Mouse (Mus musculus): Measurements from ENCODE around the gene Slc8a3. TPM values are rescaled to one million over a fixed set of nuclear protein-coding genes. Genes with fewer than 3 reads are reported as not detected.

Gene Slc8a3
- polyA plus RNA-seq, 1 experiment from 2014 or later: 0.27 TPM

DNA sequence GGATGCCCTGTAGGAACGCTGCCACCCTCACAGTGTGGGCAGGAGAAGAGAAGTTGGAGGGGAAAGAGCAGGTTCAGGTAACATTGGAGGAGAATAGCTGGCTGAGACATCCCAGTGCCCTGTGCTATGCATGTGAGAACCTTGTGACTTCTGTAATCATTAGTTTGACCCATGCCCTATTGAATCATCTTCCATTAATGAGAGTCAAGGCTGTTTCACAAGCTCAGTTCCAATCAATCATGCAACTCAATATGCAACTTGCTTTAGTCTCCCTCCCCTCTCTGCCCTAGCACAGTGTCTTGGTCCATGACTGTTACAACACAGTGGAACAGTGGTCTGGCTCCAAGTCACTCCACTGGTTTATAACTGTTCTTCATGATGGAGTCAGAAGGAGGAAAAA lies 143.3 kb downstream of the Slc8a3 start:
- H3K27me3 ChIP-seq (ENCODE audit: insufficient read depth, low read length): no peaks in the 10 kb centered on the region
- no peaks in the 10 kb centered on the region for H3K36me3 ChIP-seq (ENCODE audit: insufficient read depth, low read length)
- H3K4me1 ChIP-seq (ENCODE audit: insufficient read depth, low read length): no peaks in the 10 kb centered on the region
- no peak for ATAC-seq (ENCODE audit: low FRiP score, low TSS enrichment)
- H3K9ac ChIP-seq (replicated peaks; ENCODE audit: low read length): no peak overlapping the region
- WGBS: 76% methylated on average over 1 of the region's 1 CpGs
- no peak overlapping the region for H3K27ac ChIP-seq (ENCODE audit: low read length)
- H3K9me3 ChIP-seq (ENCODE audit: low read length): no peaks in the 10 kb centered on the region
- no peak overlapping the region for H3K4me2 ChIP-seq (replicated peaks; ENCODE audit: low read depth, low read length)
- H3K4me3 ChIP-seq (ENCODE audit: low read length): no peak overlapping the region

DNA sequence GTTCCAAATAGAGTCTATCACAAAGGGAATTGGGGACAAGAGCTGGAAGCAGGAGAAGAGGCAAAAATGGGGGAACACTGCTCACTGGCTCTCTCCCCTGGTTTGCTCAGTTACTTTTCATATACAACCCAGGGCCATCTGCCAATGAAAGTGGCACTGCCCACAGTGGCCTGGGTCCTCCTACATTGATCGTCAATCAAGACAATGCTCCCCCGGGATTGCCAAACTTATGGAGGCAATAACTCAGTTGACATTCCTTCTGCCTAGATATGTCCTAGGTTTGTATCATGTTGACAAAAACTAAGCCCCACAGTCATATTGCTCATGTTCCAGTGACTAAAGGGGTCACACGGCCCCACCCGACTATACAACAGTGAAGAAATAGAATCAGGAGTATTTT lies 144.0 kb downstream of the Slc8a3 start:
- Histone ChIP-seq H3K4me2 (replicated peaks; ENCODE audit: low read depth, low read length) (no peak overlapping the region), H3K36me3 (ENCODE audit: insufficient read depth, low read length) (no peaks in the 10 kb centered on the region), H3K9me3 (ENCODE audit: low read length) (no peaks in the 10 kb centered on the region), H3K4me1 (ENCODE audit: insufficient read depth, low read length) (no peaks in the 10 kb centered on the region), H3K27me3 (ENCODE audit: insufficient read depth, low read length) (no peaks in the 10 kb centered on the region), H3K4me3 (ENCODE audit: low read length) (no peak overlapping the region), H3K9ac (replicated peaks; ENCODE audit: low read length) (no peak overlapping the region), H3K27ac (ENCODE audit: low read length) (no peak overlapping the region)
- no peak for ATAC-seq (ENCODE audit: low FRiP score, low TSS enrichment)
- 88% methylated on average over 4 of the region's 4 CpGs for WGBS

DNA sequence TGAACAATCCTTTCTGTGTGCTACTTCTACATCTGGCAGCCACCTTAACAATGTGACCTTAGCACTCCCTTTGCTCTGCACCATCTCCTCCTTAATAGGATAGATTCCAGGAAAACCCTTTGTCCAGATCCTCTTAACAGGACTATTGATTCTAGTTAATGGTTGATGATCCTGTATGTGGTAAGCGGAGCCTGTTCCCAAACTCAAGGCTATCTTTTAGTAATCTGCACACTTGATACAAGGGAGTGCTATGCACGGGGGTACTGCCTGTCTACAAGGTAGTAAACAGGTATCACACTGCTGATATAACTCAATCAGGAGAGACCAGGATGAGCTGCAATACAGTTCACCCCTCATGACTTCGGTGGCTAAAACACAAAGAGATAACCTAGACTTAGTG lies 144.6 kb downstream of the Slc8a3 start:
- no peak overlapping the region for H3K4me2 ChIP-seq (replicated peaks; ENCODE audit: low read depth, low read length)
- H3K27me3 ChIP-seq (ENCODE audit: insufficient read depth, low read length): no peaks in the 10 kb centered on the region
- H3K4me1 ChIP-seq (ENCODE audit: insufficient read depth, low read length): no peaks in the 10 kb centered on the region
- no peak overlapping the region for H3K9ac ChIP-seq (replicated peaks; ENCODE audit: low read length)
- H3K27ac ChIP-seq (ENCODE audit: low read length): no peak overlapping the region
- 80% methylated on average over 3 of the region's 3 CpGs for WGBS
- no peaks in the 10 kb centered on the region for H3K9me3 ChIP-seq (ENCODE audit: low read length)
- no peaks in the 10 kb centered on the region for H3K36me3 ChIP-seq (ENCODE audit: insufficient read depth, low read length)
- no peak overlapping the region for H3K4me3 ChIP-seq (ENCODE audit: low read length)
- ATAC-seq (ENCODE audit: low FRiP score, low TSS enrichment): no peak

DNA sequence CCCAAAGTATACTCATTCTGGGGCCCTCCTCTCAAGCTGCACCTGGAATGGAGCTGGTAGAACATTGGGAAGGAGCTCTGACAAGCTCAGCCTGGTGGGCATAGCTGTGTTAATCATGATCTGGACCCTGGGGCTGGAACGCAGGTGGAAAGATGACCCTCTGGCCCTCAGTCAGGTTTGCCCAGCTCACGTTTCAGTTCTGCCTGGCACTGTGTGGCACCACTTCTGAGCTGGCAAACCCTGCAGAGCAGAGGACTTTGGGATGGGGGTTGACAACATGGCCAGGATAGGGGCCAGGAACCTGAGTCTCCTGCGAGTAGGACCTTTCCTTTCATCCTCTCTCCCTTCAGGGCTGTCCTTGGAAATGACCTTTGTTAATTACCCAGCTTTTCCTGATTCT lies 146.3 kb downstream of the Slc8a3 start:
- no peaks in the 10 kb centered on the region for H3K9me3 ChIP-seq (ENCODE audit: low read length)
- no peak for ATAC-seq (ENCODE audit: low FRiP score, low TSS enrichment)
- no peaks in the 10 kb centered on the region for H3K4me1 ChIP-seq (ENCODE audit: insufficient read depth, low read length)
- no peak overlapping the region for H3K27ac ChIP-seq (ENCODE audit: low read length)
- H3K36me3 ChIP-seq (ENCODE audit: insufficient read depth, low read length): no peaks in the 10 kb centered on the region
- 60% methylated on average over 3 of the region's 3 CpGs for WGBS
- H3K4me2 ChIP-seq (replicated peaks; ENCODE audit: low read depth, low read length): no peak overlapping the region
- no peaks in the 10 kb centered on the region for H3K27me3 ChIP-seq (ENCODE audit: insufficient read depth, low read length)
- H3K4me3 ChIP-seq (ENCODE audit: low read length): no peak overlapping the region
- no peak overlapping the region for H3K9ac ChIP-seq (replicated peaks; ENCODE audit: low read length)

DNA sequence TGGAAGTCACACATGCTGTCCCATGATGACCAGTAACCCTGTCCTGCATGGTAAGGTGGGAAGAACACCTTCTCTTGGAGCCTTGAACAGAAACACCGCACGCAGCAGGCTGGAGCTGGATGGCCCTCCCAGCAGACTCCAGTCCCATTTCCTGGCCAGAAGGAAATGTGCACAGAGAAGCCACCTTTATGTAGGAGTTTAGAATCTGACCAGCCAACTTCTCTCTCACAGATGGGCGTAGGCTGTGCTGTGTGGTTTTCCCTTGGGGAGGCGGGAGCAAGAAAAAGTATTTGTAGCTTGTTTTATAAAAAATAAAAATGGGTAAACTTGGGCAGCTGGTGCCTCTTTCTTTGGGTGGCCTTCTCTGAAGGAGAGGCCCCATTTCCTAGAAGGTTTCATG lies 146.9 kb downstream of the Slc8a3 start:
- H3K9me3 ChIP-seq (ENCODE audit: low read length): no peaks in the 10 kb centered on the region
- no peaks in the 10 kb centered on the region for H3K4me1 ChIP-seq (ENCODE audit: insufficient read depth, low read length)
- 89% methylated on average over 4 of the region's 4 CpGs for WGBS
- no peak overlapping the region for H3K4me3 ChIP-seq (ENCODE audit: low read length)
- H3K27ac ChIP-seq (ENCODE audit: low read length): no peak overlapping the region
- H3K27me3 ChIP-seq (ENCODE audit: insufficient read depth, low read length): 0 out of 2 replicates have a peak, but pooled peaks cover 3% of the 10 kb centered on the region
- H3K4me2 ChIP-seq (replicated peaks; ENCODE audit: low read depth, low read length): no peak overlapping the region
- ATAC-seq (ENCODE audit: low FRiP score, low TSS enrichment): no peak
- H3K9ac ChIP-seq (replicated peaks; ENCODE audit: low read length): no peak overlapping the region
- no peaks in the 10 kb centered on the region for H3K36me3 ChIP-seq (ENCODE audit: insufficient read depth, low read length)

DNA sequence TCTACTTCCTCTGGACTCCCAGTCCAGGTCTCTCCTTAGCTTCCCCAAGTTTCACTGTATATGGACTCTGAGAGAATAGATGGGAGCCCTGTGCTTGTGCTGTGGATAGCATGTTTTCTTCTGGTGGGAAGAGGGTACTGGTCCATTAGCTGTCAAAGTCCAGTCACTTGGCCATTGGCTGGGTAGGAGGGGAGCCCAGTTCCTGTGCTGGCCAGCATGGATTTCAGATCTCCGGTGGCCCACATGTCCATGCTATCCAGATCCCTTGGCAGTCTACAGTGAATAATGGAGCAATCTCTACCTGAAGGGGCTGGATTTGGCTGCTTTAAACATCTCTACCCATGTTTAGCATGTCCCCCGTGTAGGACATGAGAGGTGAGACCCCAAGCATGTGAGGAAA lies 148.0 kb downstream of the Slc8a3 start:
- ATAC-seq (ENCODE audit: low FRiP score, low TSS enrichment): no peak
- H3K9ac ChIP-seq (replicated peaks; ENCODE audit: low read length): no peak overlapping the region
- H3K27me3 ChIP-seq (ENCODE audit: insufficient read depth, low read length): 0 out of 2 replicates have a peak, but pooled peaks cover 3% of the 10 kb centered on the region
- H3K4me1 ChIP-seq (ENCODE audit: insufficient read depth, low read length): no peaks in the 10 kb centered on the region
- no peaks in the 10 kb centered on the region for H3K9me3 ChIP-seq (ENCODE audit: low read length)
- H3K27ac ChIP-seq (ENCODE audit: low read length): no peak overlapping the region
- no peaks in the 10 kb centered on the region for H3K36me3 ChIP-seq (ENCODE audit: insufficient read depth, low read length)
- 85% methylated on average over 2 of the region's 2 CpGs for WGBS
- H3K4me3 ChIP-seq (ENCODE audit: low read length): no peak overlapping the region
- no peak overlapping the region for H3K4me2 ChIP-seq (replicated peaks; ENCODE audit: low read depth, low read length)

DNA sequence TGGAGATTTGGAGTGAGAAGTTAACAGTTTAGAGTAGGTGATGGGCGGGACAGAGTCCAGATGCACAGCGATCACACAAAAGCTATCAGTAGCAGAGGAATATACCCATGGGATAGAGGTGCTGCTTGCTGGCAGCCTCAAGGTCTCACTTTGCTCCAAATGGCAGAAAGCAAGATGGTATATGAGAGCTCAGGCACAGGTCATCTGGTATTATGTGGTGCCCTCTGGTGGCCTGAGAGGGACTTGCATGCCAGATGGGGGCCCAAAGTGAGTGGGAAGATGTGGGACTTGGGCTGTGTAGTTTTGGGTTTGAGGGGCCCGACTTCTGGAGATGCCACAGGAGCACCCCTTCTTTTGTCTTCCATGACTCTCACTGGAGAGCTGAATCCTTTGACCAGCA lies 150.9 kb downstream of the Slc8a3 start:
- H3K4me1 ChIP-seq (ENCODE audit: insufficient read depth, low read length): no peaks in the 10 kb centered on the region
- H3K9me3 ChIP-seq (ENCODE audit: low read length): no peaks in the 10 kb centered on the region
- no peak overlapping the region for H3K9ac ChIP-seq (replicated peaks; ENCODE audit: low read length)
- 0 out of 2 replicates have a peak, but pooled peaks cover 3% of the 10 kb centered on the region for H3K27me3 ChIP-seq (ENCODE audit: insufficient read depth, low read length)
- 0 out of 2 replicates have a peak, but pooled peaks have one; percentile 51 for ATAC-seq (ENCODE audit: low FRiP score, low TSS enrichment)
- H3K4me2 ChIP-seq (replicated peaks; ENCODE audit: low read depth, low read length): no peak overlapping the region
- H3K4me3 ChIP-seq (ENCODE audit: low read length): no peak overlapping the region
- 65% methylated on average over 3 of the region's 3 CpGs for WGBS
- H3K27ac ChIP-seq (ENCODE audit: low read length): no peak overlapping the region
- H3K36me3 ChIP-seq (ENCODE audit: insufficient read depth, low read length): no peaks in the 10 kb centered on the region

DNA sequence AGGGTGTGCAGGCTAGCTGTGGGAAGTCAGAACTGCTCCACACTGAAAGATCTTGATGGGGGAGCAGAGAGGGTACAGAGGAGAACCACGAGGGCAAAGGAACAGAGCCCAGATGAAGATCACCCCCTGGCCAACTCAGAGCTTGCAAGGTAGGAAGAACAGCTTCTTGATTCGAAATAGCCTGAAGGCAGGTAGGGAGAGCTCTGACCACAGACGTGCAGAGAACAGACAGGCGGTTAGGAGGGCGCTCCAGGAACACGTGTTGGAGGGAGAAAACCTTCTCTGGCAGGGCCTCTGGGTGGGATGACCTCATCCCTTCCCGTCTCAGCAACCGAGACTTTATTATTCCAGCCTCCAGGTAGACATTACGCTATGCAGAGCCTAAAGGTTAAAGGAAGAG lies 157.7 kb downstream of the Slc8a3 start:
- WGBS: 46% methylated on average over 9 of the region's 9 CpGs
- ATAC-seq (ENCODE audit: low FRiP score, low TSS enrichment): no peak
- no peaks in the 10 kb centered on the region for H3K36me3 ChIP-seq (ENCODE audit: insufficient read depth, low read length)
- H3K9me3 ChIP-seq (ENCODE audit: low read length): no peaks in the 10 kb centered on the region
- no peak overlapping the region for H3K27ac ChIP-seq (ENCODE audit: low read length)
- no peak overlapping the region for H3K4me3 ChIP-seq (ENCODE audit: low read length)
- no peaks in the 10 kb centered on the region for H3K4me1 ChIP-seq (ENCODE audit: insufficient read depth, low read length)
- H3K9ac ChIP-seq (replicated peaks; ENCODE audit: low read length): no peak overlapping the region
- no peak overlapping the region for H3K4me2 ChIP-seq (replicated peaks; ENCODE audit: low read depth, low read length)
- peaks cover 42% of the 10 kb centered on the region for H3K27me3 ChIP-seq (ENCODE audit: insufficient read depth, low read length)

DNA sequence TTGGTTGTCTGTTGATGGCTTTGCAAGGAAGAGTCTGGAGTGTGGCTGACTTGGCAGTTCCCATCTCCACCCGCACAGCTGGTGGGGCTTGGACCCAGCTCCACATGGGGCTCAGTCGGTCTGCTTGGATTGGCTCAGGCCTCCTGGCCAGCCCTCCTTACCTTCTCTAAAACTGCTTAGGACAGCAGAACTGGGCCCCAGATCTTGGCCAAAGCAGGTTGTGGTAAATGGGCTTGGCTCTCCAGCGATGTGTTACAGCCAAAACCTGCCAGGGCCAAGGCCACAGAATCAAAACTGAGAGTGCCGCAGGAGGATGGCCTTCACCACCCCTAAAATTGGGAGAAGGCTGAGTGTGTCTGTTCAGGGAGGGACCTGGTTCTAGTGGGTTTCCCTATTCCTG lies 159.1 kb downstream of the Slc8a3 start:
- Histone ChIP-seq H3K4me2 (replicated peaks; ENCODE audit: low read depth, low read length) (no peak overlapping the region), H3K27me3 (ENCODE audit: insufficient read depth, low read length) (peaks cover 55% of the 10 kb centered on the region), H3K9me3 (ENCODE audit: low read length) (no peaks in the 10 kb centered on the region), H3K4me1 (ENCODE audit: insufficient read depth, low read length) (no peaks in the 10 kb centered on the region), H3K9ac (replicated peaks; ENCODE audit: low read length) (no peak overlapping the region), H3K4me3 (ENCODE audit: low read length) (no peak overlapping the region), H3K36me3 (ENCODE audit: insufficient read depth, low read length) (no peaks in the 10 kb centered on the region), H3K27ac (ENCODE audit: low read length) (no peak overlapping the region)
- ATAC-seq (ENCODE audit: low FRiP score, low TSS enrichment): no peak
- WGBS: 90% methylated on average over 4 of the region's 4 CpGs

DNA sequence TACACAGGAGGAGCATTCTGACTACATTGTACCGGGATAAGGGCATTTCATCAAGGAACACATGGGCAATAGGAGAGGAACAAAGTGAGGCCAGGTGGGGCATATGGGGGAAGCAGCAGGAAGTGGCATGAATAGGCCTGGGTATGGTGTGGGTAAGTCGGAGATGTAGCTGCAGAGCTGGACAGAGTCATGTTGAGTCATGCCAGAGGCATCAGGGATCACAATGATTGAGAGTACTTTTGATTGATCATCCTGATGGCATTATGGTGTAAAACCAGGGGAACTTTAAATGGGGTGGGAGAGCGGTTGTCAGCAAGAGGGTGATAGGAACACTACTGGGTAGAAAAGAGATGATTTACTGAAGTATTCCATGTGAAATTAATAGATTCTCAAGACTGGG lies 160.0 kb downstream of the Slc8a3 start:
- Histone ChIP-seq H3K4me3 (ENCODE audit: low read length) (no peak overlapping the region), H3K4me2 (replicated peaks; ENCODE audit: low read depth, low read length) (no peak overlapping the region), H3K9me3 (ENCODE audit: low read length) (no peaks in the 10 kb centered on the region), H3K27me3 (ENCODE audit: insufficient read depth, low read length) (peaks cover 60% of the 10 kb centered on the region), H3K4me1 (ENCODE audit: insufficient read depth, low read length) (no peaks in the 10 kb centered on the region), H3K36me3 (ENCODE audit: insufficient read depth, low read length) (no peaks in the 10 kb centered on the region), H3K9ac (replicated peaks; ENCODE audit: low read length) (no peak overlapping the region), H3K27ac (ENCODE audit: low read length) (no peak overlapping the region)
- WGBS: 87% methylated on average over 3 of the region's 3 CpGs
- no peak for ATAC-seq (ENCODE audit: low FRiP score, low TSS enrichment)

DNA sequence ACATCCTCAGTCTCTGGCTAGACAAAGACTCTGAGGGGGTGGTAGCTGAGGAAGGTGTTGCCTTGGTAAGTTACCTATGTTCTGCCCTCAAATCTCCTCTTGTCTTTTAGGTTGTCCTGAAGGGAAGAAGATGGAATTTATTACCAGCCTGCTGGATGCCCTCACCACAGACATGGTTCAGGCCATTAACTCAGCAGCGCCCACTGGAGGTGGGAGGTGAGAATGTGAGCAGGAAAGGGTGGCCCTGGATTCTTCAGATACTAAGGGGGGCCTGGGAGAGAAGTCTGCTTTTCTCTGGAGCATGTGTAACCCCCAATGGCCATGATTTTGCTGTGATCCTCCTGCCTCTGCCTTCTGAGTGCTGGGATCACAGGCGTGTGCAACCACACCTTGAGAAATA lies 162.9 kb downstream of the Slc8a3 start:
- no peaks in the 10 kb centered on the region for H3K36me3 ChIP-seq (ENCODE audit: insufficient read depth, low read length)
- H3K9ac ChIP-seq (replicated peaks; ENCODE audit: low read length): no peak overlapping the region
- H3K4me1 ChIP-seq (ENCODE audit: insufficient read depth, low read length): peaks cover 13% of the 10 kb centered on the region
- H3K27me3 ChIP-seq (ENCODE audit: insufficient read depth, low read length): peaks cover 73% of the 10 kb centered on the region
- H3K4me3 ChIP-seq (ENCODE audit: low read length): no peak overlapping the region
- no peak overlapping the region for H3K27ac ChIP-seq (ENCODE audit: low read length)
- H3K4me2 ChIP-seq (replicated peaks; ENCODE audit: low read depth, low read length): no peak overlapping the region
- H3K9me3 ChIP-seq (ENCODE audit: low read length): no peaks in the 10 kb centered on the region
- no peak for ATAC-seq (ENCODE audit: low FRiP score, low TSS enrichment)
- WGBS: 76% methylated on average over 2 of the region's 2 CpGs

Measured in kidney, embryonic 16.5 days (tissue).